Mouse (Mus musculus): ENCODE data around the gene Rtp1. TPM values are rescaled to one million over a fixed set of nuclear protein-coding genes. Genes with fewer than 3 reads are reported as not detected.

Rtp1 gene
- total RNA-seq (2021), result not detected

GRCm38 (mm10) chr16:23428647-23429319 is at the start of gene Rtp1:
TSS of gene Rtp1 (plus strand) at chr16:23429133.
- intact Hi-C loops (cut with DNase I), result no loop called here
- no peak for DNase-seq

- intact Hi-C loops (cut with DNase I), result loop anchor here (10.0 kb wide), 1 partner anchor 515 kb away; the partner anchor contains the start of gene Sst
- DNase-seq, result no peak
These were observed 49.2 kb upstream of the Rtp1 start for GRCm38 (mm10) chr16:23379536-23380230.

GRCm38 (mm10) chr16:23384304-23384703 is 44.6 kb upstream of the Rtp1 start:
- no peak for DNase-seq
- intact Hi-C loops (cut with DNase I), result no loop called here

- no peak for DNase-seq
- intact Hi-C loops (cut with DNase I), result no loop called here
These were observed 31.0 kb upstream of the Rtp1 start for GRCm38 (mm10) chr16:23397931-23398330.

DNA sequence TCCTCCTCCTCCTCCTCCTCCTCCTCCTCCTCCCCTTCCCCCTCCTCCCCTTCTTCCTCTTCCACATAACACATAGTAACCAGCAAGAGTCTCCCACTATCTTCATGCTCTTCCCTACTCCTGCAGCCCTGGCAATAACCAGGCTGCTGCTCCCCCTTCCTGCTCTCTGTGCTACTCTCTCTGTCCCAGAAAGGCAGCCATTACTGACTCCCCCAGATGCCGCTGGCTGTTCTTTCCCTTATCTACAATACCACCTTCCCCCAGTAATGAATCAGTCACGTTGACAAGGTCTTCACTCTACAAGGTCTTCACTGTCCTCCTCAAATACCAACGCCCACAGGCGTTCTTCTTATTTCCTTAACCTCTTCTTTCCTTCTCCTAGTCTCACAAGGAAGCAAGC is 27.5 kb upstream of the Rtp1 start:
- DNase-seq, result no peak
- intact Hi-C loops (cut with DNase I), result loop anchor here (5.0 kb wide), 2 partner anchors 174 to 314 kb away; no protein-coding TSS in a partner anchor

DNA sequence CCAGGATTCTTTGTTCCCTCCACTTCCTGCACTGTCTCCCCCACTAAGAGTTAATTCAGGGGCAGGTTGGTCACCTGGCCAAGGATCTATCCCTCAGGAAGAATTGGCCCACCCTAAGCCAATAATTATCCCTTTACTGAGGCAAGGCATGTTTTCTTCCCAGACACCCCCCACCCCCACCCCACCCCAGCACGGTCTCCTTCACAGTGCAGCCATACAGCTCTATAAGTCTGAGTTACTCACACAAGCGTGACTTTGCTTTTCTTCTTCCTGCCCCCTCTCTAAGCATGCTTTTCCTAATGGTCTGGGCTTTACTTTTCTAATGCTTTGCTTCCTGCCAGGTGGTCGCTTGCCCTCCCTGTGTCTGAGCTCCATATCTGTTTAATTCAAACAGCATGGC is 27.0 kb upstream of the Rtp1 start:
- no peak for DNase-seq
- intact Hi-C loops (cut with DNase I), result loop anchor here (5.0 kb wide), 2 partner anchors 175 to 315 kb away; no protein-coding TSS in a partner anchor

- DNase-seq, result peak; percentile 78 to 86
- intact Hi-C loops (cut with DNase I), result loop anchor here (1.0 to 5.0 kb wide), 3 partner anchors 176 to 316 kb away; no protein-coding TSS in a partner anchor
These were observed 25.8 kb upstream of the Rtp1 start for GRCm38 (mm10) chr16:23403008-23403755.

DNA sequence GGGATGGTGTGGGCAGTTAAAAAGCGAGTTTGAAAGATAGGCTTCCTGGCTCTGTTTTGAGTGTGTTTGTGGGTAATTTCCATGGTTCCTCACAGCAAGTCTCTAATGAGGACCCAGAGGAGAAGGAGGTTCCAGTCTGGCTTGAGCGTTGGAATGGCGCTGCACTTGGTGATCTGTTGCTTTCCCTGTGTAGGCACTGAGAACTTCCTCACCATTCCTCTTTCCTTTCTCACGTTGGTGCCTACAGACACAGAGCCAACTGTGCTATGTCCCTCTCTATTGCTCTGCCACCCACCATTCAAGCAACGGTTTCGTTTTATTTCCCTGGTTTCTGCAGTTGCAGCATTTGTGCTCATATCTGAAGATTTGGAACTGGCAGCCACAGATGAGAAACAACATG is 16.0 kb upstream of the Rtp1 start:
- intact Hi-C loops (cut with DNase I), result no loop called here

DNA sequence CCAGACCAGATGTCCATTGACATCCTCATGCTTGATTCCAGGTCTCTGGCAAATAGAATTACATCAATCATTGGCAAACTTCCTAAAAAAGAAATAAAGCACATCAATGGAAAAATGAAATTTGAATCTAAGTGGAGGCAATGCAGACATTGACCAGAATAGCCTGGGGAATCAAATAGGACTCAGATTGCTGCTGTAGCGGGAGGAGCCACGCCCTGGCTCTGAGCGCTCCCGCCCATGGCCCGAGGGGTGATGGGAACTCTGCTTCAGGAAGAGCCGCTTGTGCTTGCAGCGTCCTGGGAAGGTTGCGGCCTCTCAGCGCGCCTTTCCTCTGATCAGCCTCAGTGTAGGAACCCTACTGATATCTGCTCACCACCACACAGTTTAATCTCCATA is 12.7 kb upstream of the Rtp1 start:
- peak; percentile 35 to 44 for DNase-seq
- intact Hi-C loops (cut with DNase I), result no loop called here

More for the DNA sequence above, 16.0 kb upstream of the Rtp1 start:
- no peak for DNase-seq

- intact Hi-C loops (cut with DNase I), result no loop called here
- DNase-seq, result peak; percentile 10 to 29
These were observed 12.2 kb upstream of the Rtp1 start for GRCm38 (mm10) chr16:23416657-23417293.

- no peak for DNase-seq
- intact Hi-C loops (cut with DNase I), result no loop called here
These were observed 11.3 kb upstream of the Rtp1 start for GRCm38 (mm10) chr16:23417456-23418240.

- intact Hi-C loops (cut with DNase I), result no loop called here
- DNase-seq, result no peak
These were observed 9.3 kb upstream of the Rtp1 start for GRCm38 (mm10) chr16:23419565-23420085.

GRCm38 (mm10) chr16:23423825-23424224 is 5.1 kb upstream of the Rtp1 start:
- intact Hi-C loops (cut with DNase I), result no loop called here
- no peak for DNase-seq

DNA sequence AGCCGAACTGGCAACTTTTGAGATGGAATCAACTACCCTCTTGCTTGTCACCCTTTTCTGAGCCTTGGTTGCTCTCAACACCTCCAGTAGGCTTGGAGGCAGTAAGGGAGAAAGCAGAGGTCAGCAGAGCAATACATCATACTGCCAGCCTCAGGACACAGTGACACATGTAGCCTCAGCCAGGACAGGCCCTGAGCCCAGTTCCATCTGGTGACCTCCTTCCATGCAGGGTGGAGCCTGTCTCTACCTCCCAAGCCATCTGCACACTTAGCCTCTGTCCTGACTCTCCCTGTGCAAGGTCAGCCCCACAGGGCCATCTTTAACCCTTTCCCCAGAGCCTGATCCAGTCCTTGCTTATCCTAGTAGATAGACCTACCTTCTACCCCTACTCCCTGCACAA is 1.2 kb upstream of the Rtp1 start:
- DNase-seq, result no peak
- intact Hi-C loops (cut with DNase I), result no loop called here

DNA sequence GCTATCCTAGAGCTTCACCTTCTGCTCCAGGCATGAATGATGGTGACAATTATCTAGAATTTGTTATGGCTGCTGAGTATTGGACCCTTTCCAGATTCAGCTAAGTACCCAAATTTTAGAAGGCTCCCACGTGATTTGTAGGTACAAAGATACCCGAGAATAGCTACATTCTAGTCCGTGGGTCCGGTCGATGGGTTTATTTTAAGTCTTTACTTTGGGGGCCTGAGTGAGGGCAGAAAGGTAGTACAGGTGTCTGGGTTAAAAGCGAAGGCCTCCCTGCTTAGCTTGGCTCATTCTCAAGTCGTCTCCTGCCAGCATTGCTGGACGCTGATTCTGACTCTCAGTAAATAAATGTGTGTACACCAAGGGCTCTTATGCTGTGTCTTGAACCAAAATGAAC is 1.1 kb downstream of the Rtp1 start:
- no peak for DNase-seq
- intact Hi-C loops (cut with DNase I), result no loop called here

- DNase-seq, result no peak
These were observed 8.7 kb downstream of the Rtp1 start for GRCm38 (mm10) chr16:23437404-23438166.

GRCm38 (mm10) chr16:23444231-23444630 is 15.3 kb downstream of the Rtp1 start:
- DNase-seq, result peak; percentile 19 to 24
- intact Hi-C loops (cut with DNase I), result no loop called here

More at GRCm38 (mm10) chr16:23437404-23438166, 8.7 kb downstream of the Rtp1 start:
- intact Hi-C loops (cut with DNase I), result no loop called here

DNA sequence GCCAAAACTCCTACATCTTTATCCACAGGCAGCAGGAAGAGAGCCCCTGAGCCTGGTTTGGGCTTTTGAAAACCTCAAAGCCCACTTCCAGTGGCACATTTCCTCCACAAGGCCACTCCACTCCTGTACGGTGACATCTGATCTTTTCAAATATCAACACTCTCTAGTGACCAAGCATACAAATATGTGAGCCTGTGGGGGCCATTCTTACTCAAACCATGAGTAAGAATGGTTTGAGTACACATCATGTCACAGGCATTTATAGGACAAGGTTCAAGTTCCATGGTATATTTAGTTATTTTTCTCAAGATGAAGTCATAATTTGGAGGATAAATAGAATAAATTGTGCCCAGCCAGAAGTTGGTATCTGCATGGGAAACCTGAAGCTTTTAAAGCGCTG is 21.0 kb downstream of the Rtp1 start:
- intact Hi-C loops (cut with DNase I), result loop anchor here (5.0 kb wide), 1 partner anchor 502 kb away; no protein-coding TSS in a partner anchor
- no peak for DNase-seq

- intact Hi-C loops (cut with DNase I), result loop anchor here (5.0 kb wide), 1 partner anchor 501 kb away; no protein-coding TSS in a partner anchor
- no peak for DNase-seq
These were observed 21.9 kb downstream of the Rtp1 start for GRCm38 (mm10) chr16:23450816-23451215.

Measured in heart, postnatal 36 days (tissue).